Mouse (Mus musculus) lung, postnatal 0 days (tissue): ENCODE results near the gene Rnf216.

ENCODE experiments used
- CTCF ChIP-seq: IDR thresholded peaks from 2 replicates; pipeline ENCODE4 v1.5.1; 2016; ENCODE audit warnings: antibody characterized with exemption, mild to moderate bottlenecking
- EP300 ChIP-seq: IDR thresholded peaks from 2 replicates; pipeline ENCODE4 v1.6.1; 2016; ENCODE audit warnings: antibody characterized with exemption, mild to moderate bottlenecking, control low read depth

DNA sequence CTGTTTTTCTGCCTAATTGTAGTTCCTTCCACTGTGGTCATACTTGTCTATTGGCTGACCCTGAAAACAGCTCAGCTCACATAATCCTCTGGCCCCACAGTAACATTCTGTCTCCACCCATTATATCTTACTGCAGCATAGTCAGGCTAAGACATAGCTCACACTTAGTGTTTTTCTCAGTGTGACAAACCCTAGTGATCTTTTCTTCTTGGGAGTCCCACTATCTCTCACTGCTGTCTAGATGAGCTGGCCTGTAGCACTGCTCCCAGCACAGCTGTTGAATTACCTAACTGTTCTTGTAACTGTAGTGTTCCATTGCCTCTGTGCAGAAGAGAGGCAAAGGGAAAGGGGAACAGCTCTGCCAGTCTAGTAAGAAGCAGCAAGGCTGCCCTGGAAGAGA lies 53.6 kb downstream of the Rnf216 start:
- TF ChIP-seq CTCF (no peak), EP300 (no peak)
